Mouse (Mus musculus) layer of hippocampus, adult 2 months (tissue): Measurements from ENCODE around the gene Gm32742. TPM values are rescaled to one million over a fixed set of nuclear protein-coding genes. Genes with fewer than 3 reads are reported as not detected.

ENCODE experiments used
- DNase-seq, 2 experiments: peaks; one replicate each; pipeline ENCODE4 v3.0.0; 2022; ENCODE audit warnings: low spot score in 2 of 2
- H3K27ac ChIP-seq: fragments of 200-600 bp; 2 replicates; pipeline ENCODE4 v1.8.1; 2022
- H3K4me3 ChIP-seq: fragments of 200-600 bp; 2 replicates; pipeline ENCODE4 v1.8.1; 2022; ENCODE audit warnings: mild to moderate bottlenecking
- CTCF ChIP-seq: fragments of 200-600 bp; conservative IDR thresholded peaks from 2 replicates; pipeline ENCODE4 v1.8.1; 2022; ENCODE audit warnings: antibody characterized with exemption, mild to moderate bottlenecking, moderate library complexity
- long read RNA-seq, 2 experiments: library from polyadenylated mRNA; stranded (forward); transcript quantifications; one replicate each; pipeline ENCODE4 v2.0.0; 2021; ENCODE audit warnings: borderline mapping rate in 2 of 2
- total RNA-seq, 2 experiments: library from RNA; stranded (reverse); gene quantifications; 2 replicates each; pipeline ENCODE4 v1.2.3; 2021

The Gm32742 gene
- total RNA-seq, result not detected
- long read RNA-seq, experiment 1, result 0 reads
- long read RNA-seq, experiment 2, result 0 reads

- no peak for DNase-seq
- TF ChIP-seq CTCF, result no peak
- Histone ChIP-seq H3K4me3 (no peak within 1 kb of the TSS), H3K27ac (no peak within 1 kb of the TSS)
These were observed at the start of gene Gm32742 for GRCm38 (mm10) chr9:51165312-51166180. TSS of gene Gm32742 (minus strand) at chr9:51165517.

DNA sequence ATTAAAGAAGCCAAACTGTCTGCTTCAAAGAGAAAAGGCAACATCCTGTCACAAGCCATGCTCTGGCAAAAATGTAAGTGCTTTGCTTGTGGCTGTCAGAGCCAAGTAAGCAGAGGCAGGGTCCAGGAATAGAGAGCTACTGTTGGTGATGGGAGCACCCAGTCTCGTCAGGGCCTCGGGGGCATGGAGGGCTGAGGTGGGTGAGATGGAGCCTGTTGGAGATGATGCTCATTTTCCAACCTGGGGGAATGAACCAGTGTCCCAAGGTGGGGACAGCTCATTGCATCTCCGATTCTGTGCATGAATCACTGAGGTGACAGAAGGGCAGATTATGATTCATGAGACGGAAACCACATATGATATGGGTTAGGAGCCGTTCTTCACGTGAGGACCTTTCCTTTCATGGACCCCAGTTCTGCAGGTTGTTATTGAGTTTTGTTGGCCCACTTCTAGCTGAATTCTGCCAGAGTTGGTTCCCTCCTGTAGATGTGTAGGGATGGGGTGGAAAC, 48.5 kb upstream of the Gm32742 start:
- no peak for DNase-seq
- Histone ChIP-seq H3K4me3 (no peak overlapping the region), H3K27ac (no peak overlapping the region)
- no peak for TF ChIP-seq CTCF

GRCm38 (mm10) chr9:51213023-51213728, 47.9 kb upstream of the Gm32742 start, which contains the start of gene Pou2af1:
TSS of gene Pou2af1 (plus strand) at chr9:51213708.
- H3K4me3 ChIP-seq, result no peak within 1 kb of the TSS
- H3K27ac ChIP-seq, result no peak within 1 kb of the TSS
- DNase-seq, result no peak
- TF ChIP-seq CTCF, result no peak

DNA sequence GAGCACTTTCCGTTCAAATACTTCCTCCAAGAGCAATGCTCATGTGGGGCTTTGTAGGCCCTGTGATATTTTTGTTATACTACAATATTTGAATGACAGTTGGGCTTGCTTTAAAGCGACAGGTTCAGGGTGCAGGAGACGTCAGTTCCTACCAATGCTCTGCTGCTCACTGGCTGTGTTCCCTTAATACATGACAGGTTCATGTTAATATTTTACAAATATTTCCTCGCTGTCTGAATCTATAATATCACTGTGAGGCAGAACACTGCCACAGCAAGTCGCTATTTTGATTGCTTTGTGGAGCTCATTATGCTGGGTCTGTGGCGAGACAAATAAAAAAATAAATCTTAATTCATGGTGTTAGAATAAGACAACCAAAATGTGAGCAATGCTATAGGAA, 45.9 kb upstream of the Gm32742 start:
- TF ChIP-seq CTCF, result peak; percentile 31
- no peak overlapping the region for H3K4me3 ChIP-seq
- DNase-seq, result no peak
- H3K27ac ChIP-seq, result no peak overlapping the region

GRCm38 (mm10) chr9:51208974-51209332, 43.6 kb upstream of the Gm32742 start:
- no peak overlapping the region for H3K27ac ChIP-seq
- DNase-seq, result no peak
- H3K4me3 ChIP-seq, result no peak overlapping the region
- TF ChIP-seq CTCF, result no peak

- DNase-seq, result no peak
- no peak overlapping the region for H3K27ac ChIP-seq
- no peak overlapping the region for H3K4me3 ChIP-seq
- TF ChIP-seq CTCF, result no peak
These were observed 29.5 kb upstream of the Gm32742 start for GRCm38 (mm10) chr9:51194790-51195189.

DNA sequence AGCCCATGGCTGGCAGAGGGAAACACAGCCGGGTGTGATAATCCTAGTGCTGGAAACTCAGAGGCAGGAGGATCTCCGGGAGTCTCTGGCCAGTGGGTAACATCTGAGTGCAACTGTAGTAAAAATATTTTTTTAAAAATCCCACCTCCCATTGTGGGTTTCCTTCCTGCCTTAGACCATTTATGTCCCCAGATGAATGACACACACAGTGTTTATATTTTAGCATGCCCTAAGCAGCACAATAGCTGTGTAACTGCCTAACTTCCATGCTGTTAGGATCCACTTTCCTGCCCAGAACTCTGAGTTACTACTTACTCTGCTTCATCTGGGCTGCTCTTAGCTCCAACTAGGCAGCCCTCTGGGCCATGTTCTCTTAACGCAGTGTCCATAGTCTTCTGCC, 25.3 kb upstream of the Gm32742 start:
- H3K27ac ChIP-seq, result no peak overlapping the region
- no peak for DNase-seq
- no peak for TF ChIP-seq CTCF
- no peak overlapping the region for H3K4me3 ChIP-seq

DNA sequence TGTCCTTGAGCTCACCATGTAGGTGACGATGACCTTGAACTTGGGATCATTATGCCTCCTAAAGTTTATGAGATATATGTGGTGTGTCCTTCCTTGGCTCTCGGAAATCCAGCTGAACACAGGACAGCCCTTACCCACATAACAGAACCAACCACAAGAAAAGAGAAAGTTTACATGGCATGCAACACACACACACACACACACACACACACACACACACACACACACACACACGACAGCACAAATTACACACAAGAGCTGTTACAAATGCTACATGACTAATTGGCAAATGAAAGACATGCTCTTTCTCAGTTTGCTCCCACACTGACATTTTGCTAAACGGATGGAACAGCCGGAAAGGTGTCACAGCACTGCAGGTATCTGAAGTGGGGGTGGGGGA, 20.6 kb upstream of the Gm32742 start:
- DNase-seq, result no peak
- Histone ChIP-seq H3K27ac (no peak overlapping the region), H3K4me3 (no peak overlapping the region)
- TF ChIP-seq CTCF, result no peak

- Histone ChIP-seq H3K4me3 (no peak overlapping the region), H3K27ac (no peak overlapping the region)
- TF ChIP-seq CTCF, result no peak
- peak; percentile 41 to 52 for DNase-seq
These were observed 20.1 kb upstream of the Gm32742 start for GRCm38 (mm10) chr9:51185386-51185785.

DNA sequence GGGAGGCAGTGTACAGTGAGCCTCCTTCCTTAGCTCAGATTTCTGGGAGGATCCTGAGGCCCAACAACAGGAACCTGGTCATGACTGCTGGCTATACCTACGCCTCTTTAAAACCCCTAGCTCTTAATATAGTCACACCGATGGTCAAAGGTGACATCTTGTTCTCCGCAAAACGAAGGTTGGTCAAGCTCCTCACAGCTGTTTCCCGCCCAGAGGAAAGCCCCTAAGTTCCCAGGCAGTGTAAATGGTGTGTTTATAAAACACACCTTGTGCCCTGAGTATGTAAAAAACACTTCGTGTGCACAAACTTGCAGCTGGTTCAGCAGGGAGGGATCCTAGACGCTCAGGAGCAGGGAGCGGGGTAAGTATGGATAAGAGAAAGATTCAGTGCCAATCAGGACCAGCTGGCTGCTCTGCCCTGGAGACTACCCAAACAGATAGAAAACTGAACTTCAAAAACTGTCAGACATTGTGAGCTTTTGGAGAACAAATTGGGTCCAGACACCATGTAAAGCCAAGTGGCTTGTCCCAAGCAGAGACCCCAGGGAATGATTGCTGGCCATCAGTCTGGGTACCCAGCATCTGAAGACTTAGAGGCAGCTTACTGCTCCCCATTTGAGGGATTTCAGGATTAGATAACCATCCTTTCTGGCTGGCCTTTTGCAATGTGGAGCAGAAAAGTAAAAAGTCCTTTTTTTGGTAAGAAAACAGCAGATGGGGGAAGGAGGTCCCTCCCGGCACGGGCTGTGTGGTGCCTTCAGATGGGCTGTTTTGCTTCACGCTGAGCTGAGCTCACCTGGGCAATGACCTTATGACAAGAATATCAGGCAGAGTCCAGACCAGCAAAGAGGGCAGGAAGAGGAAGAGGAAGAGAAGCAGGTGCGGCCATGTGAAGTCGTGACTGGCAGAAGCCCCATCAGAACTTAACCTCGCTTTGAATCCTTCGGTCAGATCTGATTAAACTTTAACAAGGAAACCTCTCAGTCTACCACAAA, 17.7 kb upstream of the Gm32742 start:
- Histone ChIP-seq H3K4me3 (no peak overlapping the region), H3K27ac (no peak overlapping the region)
- TF ChIP-seq CTCF, result no peak
- DNase-seq, result no peak

DNA sequence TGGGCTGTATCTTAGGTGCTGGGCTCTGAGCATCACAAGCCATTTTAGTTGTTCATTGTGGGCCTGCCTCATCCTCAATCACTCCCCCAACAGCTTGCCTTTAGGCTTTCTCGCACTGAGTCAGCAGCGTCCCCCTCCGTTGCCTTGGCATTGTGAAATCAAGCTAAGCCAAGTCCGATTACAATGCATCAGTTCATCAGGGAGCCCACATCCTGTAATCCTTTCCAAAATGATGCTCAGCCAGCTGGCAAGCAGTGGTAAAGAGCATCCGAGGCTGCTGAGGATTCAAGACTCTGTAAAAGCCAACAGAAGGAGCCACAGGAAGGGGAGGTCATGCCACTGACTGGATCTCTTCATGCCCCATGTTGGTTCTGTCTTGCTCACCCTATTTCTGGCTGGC, 15.3 kb upstream of the Gm32742 start:
- no peak for TF ChIP-seq CTCF
- Histone ChIP-seq H3K27ac (peak overlapping the region; percentile 28; the same call in 1 of the 2 replicates), H3K4me3 (no peak overlapping the region)
- DNase-seq, result peak; percentile 75 to 89

- Histone ChIP-seq H3K4me3 (no peak overlapping the region), H3K27ac (no peak overlapping the region)
- no peak for DNase-seq
- TF ChIP-seq CTCF, result peak; percentile 71
These were observed 13.0 kb upstream of the Gm32742 start for GRCm38 (mm10) chr9:51178297-51178696.

- Histone ChIP-seq H3K4me3 (no peak overlapping the region), H3K27ac (no peak overlapping the region)
- no peak for DNase-seq
- no peak for TF ChIP-seq CTCF
These were observed 10.4 kb upstream of the Gm32742 start for GRCm38 (mm10) chr9:51175722-51176121.
